Mouse (Mus musculus): ENCODE measurements at regions not wholly inside any gene's neighbourhood (a gene's known extent, or its start where the extent isn't known, plus 50 kb on each side); places are given as distances from the start of the nearest gene placed in this dataset.
"Not testable (repeated sequence)": the region's sequence is repeated elsewhere in the genome, so short reads cannot be mapped to it uniquely, and the experiment has no call there.

DNA sequence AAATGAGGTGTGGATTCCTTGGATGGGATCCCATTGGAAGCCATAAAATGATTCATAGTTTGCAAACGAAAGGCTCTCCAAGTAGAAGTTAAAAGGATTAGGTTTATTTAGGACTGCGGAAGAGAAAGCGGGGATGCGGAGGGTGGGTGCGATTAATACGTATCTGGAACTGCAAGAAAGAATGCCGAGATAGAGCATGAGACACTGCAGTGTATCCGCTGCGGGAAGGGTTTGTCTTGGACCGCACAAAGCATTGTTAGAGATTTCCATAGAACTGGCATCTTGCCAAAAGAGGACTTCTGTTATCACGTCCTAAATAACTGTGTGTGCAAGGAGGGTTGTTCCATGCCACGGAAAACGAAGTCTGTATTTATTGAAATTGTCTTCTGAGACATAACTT lies 341.4 kb upstream of the Hand2 start:
- Histone ChIP-seq H3K9ac (ENCODE audit: low read depth, low read length) (no peak overlapping the region), H3K4me2 (ENCODE audit: low read depth, low read length) (no peak overlapping the region), H3K27ac (ENCODE audit: low read length) (no peak overlapping the region), H3K27me3 (ENCODE audit: control insufficient read depth, insufficient read depth, low read depth, low read length) (no peaks in the 10 kb centered on the region), H3K4me3 (ENCODE audit: low read depth, low read length) (no peak overlapping the region), H3K36me3 (ENCODE audit: control insufficient read depth, insufficient read depth) (no peaks in the 10 kb centered on the region), H3K4me1 (ENCODE audit: control insufficient read depth, low read depth, low read length) (no peaks in the 10 kb centered on the region), H3K9me3 (replicated peaks; ENCODE audit: control insufficient read depth, low read length) (no peaks in the 10 kb centered on the region)
- 77% methylated on average over 13 of the region's 13 CpGs for WGBS (ENCODE audit: insufficient replicate concordance)
- ATAC-seq (ENCODE audit: low read depth) = no peak

DNA sequence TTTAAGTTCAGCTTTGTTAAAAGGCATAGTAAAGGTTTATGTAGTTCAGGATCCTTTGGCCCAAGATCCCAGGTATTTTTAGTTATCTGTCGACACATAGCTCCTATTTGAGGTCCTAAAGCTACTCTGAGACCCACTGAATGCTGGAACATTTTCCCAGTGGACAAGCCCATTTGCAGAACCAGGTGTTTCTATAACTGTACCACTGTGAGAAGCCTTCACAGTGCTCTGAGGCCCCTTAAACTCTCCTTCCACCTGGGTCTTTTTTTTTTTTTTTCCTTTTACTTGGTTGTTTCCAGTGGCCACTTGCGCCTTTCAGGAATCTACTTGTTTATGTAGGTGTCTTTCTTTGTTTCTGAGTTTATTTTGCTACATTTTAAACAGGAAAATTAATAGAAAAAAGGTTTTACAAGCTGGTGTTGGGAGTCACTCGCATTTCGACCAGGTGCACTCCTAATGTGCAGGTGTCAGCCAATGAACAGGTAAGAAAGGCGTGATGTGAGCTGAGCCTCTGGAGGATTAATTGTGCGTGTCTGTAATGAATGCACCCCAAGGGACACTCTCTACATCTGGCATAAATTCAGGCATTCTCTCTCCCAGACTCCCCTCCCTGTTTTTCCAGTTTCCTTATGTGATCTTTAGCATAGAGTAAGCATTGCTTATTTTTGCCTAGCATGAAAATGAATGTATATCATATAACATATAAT lies 310.3 kb upstream of the Hand2 start:
- no peak overlapping the region for H3K27ac ChIP-seq (ENCODE audit: low read length)
- no peak overlapping the region for H3K4me3 ChIP-seq (ENCODE audit: low read depth, low read length)
- no peak for ATAC-seq (ENCODE audit: low read depth)
- H3K9ac ChIP-seq (ENCODE audit: low read depth, low read length) = no peak overlapping the region
- H3K4me1 ChIP-seq (ENCODE audit: control insufficient read depth, low read depth, low read length) = no peaks in the 10 kb centered on the region
- 62% methylated on average over 6 of the region's 6 CpGs for WGBS (ENCODE audit: insufficient replicate concordance)
- no peaks in the 10 kb centered on the region for H3K36me3 ChIP-seq (ENCODE audit: control insufficient read depth, insufficient read depth)
- no peaks in the 10 kb centered on the region for H3K27me3 ChIP-seq (ENCODE audit: control insufficient read depth, insufficient read depth, low read depth, low read length)
- H3K9me3 ChIP-seq (replicated peaks; ENCODE audit: control insufficient read depth, low read length) = no peaks in the 10 kb centered on the region
- no peak overlapping the region for H3K4me2 ChIP-seq (ENCODE audit: low read depth, low read length)

DNA sequence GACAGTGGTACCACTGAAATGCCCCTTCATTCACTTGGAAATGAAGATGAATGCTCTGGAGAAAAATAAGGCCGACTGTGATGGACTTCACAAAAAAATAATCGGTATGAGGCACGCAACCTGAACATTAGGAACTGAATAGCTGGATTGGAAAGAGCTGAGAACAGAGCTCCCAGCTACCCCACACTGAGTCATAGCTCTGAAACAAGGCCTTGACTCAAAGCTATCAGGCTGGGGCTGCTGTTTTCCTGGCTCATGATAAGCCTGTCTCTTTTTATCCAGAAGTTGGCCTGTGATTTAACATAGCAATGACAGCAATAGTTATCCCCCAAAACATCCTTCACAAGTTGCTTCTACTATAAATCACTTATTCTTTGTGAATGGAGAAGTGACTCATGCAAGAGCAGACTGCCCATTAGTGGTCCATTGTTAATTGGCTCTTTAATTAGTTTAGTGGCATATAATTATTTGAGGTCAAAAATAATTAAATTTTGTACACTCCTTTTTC lies 306.9 kb upstream of the Hand2 start:
- H3K4me3 ChIP-seq (ENCODE audit: low read depth, low read length) = no peak overlapping the region
- H3K4me1 ChIP-seq (ENCODE audit: control insufficient read depth, low read depth, low read length) = no peaks in the 10 kb centered on the region
- H3K27me3 ChIP-seq (ENCODE audit: control insufficient read depth, insufficient read depth, low read depth, low read length) = no peaks in the 10 kb centered on the region
- WGBS (ENCODE audit: insufficient replicate concordance) = 49% methylated on average over 3 of the region's 3 CpGs
- H3K4me2 ChIP-seq (ENCODE audit: low read depth, low read length) = no peak overlapping the region
- H3K9ac ChIP-seq (ENCODE audit: low read depth, low read length) = no peak overlapping the region
- no peak for ATAC-seq (ENCODE audit: low read depth)
- no peaks in the 10 kb centered on the region for H3K36me3 ChIP-seq (ENCODE audit: control insufficient read depth, insufficient read depth)
- no peaks in the 10 kb centered on the region for H3K9me3 ChIP-seq (replicated peaks; ENCODE audit: control insufficient read depth, low read length)
- no peak overlapping the region for H3K27ac ChIP-seq (ENCODE audit: low read length)

DNA sequence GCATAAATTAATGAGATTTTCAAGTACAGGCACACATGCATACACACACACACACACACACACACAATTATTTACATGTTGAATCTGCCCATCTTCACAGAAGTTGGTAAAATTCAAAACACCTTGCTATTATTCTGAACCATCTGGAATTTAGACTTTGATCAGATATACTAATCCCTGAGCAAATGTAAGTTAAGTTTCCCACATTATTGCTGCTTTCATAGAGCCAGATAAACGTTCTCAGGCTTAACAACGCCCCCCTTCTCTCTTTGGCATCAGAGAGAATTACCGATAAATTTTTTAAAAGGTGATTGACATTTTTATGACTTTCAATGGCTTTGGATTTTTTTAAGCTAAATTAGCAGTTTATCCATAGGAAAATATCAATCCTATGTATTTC lies 304.5 kb upstream of the Hand2 start:
- Histone ChIP-seq H3K9me3 (replicated peaks; ENCODE audit: control insufficient read depth, low read length) (no peaks in the 10 kb centered on the region), H3K4me3 (ENCODE audit: low read depth, low read length) (no peak overlapping the region), H3K4me1 (ENCODE audit: control insufficient read depth, low read depth, low read length) (no peaks in the 10 kb centered on the region), H3K9ac (ENCODE audit: low read depth, low read length) (no peak overlapping the region), H3K36me3 (ENCODE audit: control insufficient read depth, insufficient read depth) (no peaks in the 10 kb centered on the region), H3K27ac (ENCODE audit: low read length) (no peak overlapping the region), H3K4me2 (ENCODE audit: low read depth, low read length) (no peak overlapping the region), H3K27me3 (ENCODE audit: control insufficient read depth, insufficient read depth, low read depth, low read length) (no peaks in the 10 kb centered on the region)
- 57% methylated on average over 3 of the region's 3 CpGs for WGBS (ENCODE audit: insufficient replicate concordance)
- ATAC-seq (ENCODE audit: low read depth) = no peak

DNA sequence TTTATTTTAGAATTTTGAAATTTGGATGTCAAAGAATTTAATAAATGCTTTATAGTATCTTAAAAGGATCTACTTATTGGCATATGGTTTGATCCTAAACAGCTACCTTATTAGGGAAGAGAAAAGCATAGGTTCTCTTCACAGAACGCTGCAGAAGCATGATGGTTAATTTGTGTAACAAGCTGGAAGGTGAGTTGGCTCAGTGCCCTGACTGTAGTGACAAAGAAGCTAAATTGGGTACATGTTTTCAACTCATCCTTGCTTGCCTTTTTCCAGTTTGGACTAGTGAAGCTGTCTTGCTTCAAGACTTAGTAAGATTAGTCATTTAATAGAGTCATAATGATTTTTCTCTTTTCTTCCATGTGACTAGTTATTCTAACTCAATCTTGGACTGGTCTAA lies 292.7 kb upstream of the Hand2 start:
- not testable (repeated sequence) for H3K9me3 ChIP-seq (replicated peaks; ENCODE audit: control insufficient read depth, low read length); H3K27me3 ChIP-seq (ENCODE audit: control insufficient read depth, insufficient read depth, low read depth, low read length); H3K4me3 ChIP-seq (ENCODE audit: low read depth, low read length); H3K4me1 ChIP-seq (ENCODE audit: control insufficient read depth, low read depth, low read length); H3K9ac ChIP-seq (ENCODE audit: low read depth, low read length); H3K4me2 ChIP-seq (ENCODE audit: low read depth, low read length); ATAC-seq (ENCODE audit: low read depth); H3K36me3 ChIP-seq (ENCODE audit: control insufficient read depth, insufficient read depth); H3K27ac ChIP-seq (ENCODE audit: low read length)
- 67% methylated on average over 1 of the region's 1 CpGs for WGBS (ENCODE audit: insufficient replicate concordance)

DNA sequence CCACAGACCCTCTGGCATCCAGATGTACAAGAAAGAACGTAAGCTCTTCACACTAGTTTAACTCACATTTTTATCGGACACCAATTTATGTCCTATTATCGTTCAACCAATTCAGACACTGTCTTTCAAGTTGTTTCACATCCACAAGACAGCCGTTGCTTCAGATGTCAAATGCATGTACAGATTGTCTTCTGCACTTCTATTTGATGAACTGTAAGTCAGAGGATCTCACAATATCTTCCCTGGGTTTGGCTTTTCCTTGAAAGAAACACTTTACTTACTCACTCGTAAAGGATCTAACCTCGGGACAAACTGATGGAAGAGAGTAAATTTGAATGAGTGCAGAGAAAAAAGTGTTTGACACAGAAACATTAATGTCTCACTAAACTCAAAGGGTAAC lies 272.3 kb upstream of the Hand2 start:
- H3K27ac ChIP-seq (ENCODE audit: low read length) = no peak overlapping the region
- no peaks in the 10 kb centered on the region for H3K36me3 ChIP-seq (ENCODE audit: control insufficient read depth, insufficient read depth)
- no peak overlapping the region for H3K4me2 ChIP-seq (ENCODE audit: low read depth, low read length)
- H3K9ac ChIP-seq (ENCODE audit: low read depth, low read length) = no peak overlapping the region
- no peaks in the 10 kb centered on the region for H3K9me3 ChIP-seq (replicated peaks; ENCODE audit: control insufficient read depth, low read length)
- no peaks in the 10 kb centered on the region for H3K4me1 ChIP-seq (ENCODE audit: control insufficient read depth, low read depth, low read length)
- no peak for ATAC-seq (ENCODE audit: low read depth)
- WGBS (ENCODE audit: insufficient replicate concordance) = 68% methylated on average over 6 of the region's 6 CpGs
- no peak overlapping the region for H3K4me3 ChIP-seq (ENCODE audit: low read depth, low read length)
- no peaks in the 10 kb centered on the region for H3K27me3 ChIP-seq (ENCODE audit: control insufficient read depth, insufficient read depth, low read depth, low read length)

DNA sequence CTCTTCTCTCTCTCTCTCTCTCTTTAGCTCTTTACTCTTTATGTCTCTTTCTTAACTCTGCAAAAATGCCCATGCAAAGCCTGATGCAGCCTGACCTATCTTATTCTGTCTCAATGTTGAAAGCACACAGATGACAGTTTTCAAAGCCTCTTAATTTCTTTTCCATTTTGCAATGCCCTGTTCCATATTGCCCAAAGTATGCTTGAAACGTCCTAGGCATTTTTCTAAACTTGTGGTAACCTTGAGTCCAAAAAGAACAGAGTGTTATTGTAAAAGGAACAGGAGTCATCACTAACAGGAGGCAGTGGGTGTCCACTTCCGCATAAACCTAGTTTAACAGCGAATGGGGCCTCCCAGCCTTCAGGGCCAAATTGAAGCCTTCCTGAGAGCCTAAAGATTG lies 271.9 kb upstream of the Hand2 start:
- Histone ChIP-seq H3K4me3 (ENCODE audit: low read depth, low read length) (no peak overlapping the region), H3K4me1 (ENCODE audit: control insufficient read depth, low read depth, low read length) (no peaks in the 10 kb centered on the region), H3K27ac (ENCODE audit: low read length) (no peak overlapping the region), H3K36me3 (ENCODE audit: control insufficient read depth, insufficient read depth) (no peaks in the 10 kb centered on the region), H3K27me3 (ENCODE audit: control insufficient read depth, insufficient read depth, low read depth, low read length) (no peaks in the 10 kb centered on the region), H3K9me3 (replicated peaks; ENCODE audit: control insufficient read depth, low read length) (no peaks in the 10 kb centered on the region), H3K9ac (ENCODE audit: low read depth, low read length) (no peak overlapping the region), H3K4me2 (ENCODE audit: low read depth, low read length) (no peak overlapping the region)
- ATAC-seq (ENCODE audit: low read depth) = no peak
- WGBS (ENCODE audit: insufficient replicate concordance) = 55% methylated on average over 3 of the region's 3 CpGs

DNA sequence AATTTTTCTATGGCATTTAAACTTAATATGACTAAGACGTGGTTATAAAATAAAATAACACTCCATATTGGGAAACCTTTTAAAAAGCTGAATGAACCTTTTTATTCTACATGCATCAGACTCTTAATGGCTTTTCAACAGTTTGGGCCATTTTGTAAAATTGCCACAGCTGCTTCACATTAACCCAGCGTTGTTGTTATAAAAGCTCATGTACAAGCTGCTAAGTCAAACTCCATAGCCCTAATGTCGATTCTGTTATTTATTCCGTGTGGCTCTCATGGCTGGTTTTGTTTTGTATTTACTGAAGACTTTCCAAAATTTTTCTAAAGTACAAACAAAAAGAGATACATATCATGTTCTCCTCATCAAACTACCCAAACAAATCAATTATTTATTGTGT lies 268.1 kb upstream of the Hand2 start:
- WGBS (ENCODE audit: insufficient replicate concordance) = 67% methylated on average over 4 of the region's 4 CpGs
- no peak overlapping the region for H3K4me3 ChIP-seq (ENCODE audit: low read depth, low read length)
- ATAC-seq (ENCODE audit: low read depth) = no peak
- no peaks in the 10 kb centered on the region for H3K36me3 ChIP-seq (ENCODE audit: control insufficient read depth, insufficient read depth)
- H3K4me1 ChIP-seq (ENCODE audit: control insufficient read depth, low read depth, low read length) = no peaks in the 10 kb centered on the region
- H3K9ac ChIP-seq (ENCODE audit: low read depth, low read length) = no peak overlapping the region
- no peaks in the 10 kb centered on the region for H3K9me3 ChIP-seq (replicated peaks; ENCODE audit: control insufficient read depth, low read length)
- no peak overlapping the region for H3K27ac ChIP-seq (ENCODE audit: low read length)
- no peak overlapping the region for H3K4me2 ChIP-seq (ENCODE audit: low read depth, low read length)
- no peaks in the 10 kb centered on the region for H3K27me3 ChIP-seq (ENCODE audit: control insufficient read depth, insufficient read depth, low read depth, low read length)

DNA sequence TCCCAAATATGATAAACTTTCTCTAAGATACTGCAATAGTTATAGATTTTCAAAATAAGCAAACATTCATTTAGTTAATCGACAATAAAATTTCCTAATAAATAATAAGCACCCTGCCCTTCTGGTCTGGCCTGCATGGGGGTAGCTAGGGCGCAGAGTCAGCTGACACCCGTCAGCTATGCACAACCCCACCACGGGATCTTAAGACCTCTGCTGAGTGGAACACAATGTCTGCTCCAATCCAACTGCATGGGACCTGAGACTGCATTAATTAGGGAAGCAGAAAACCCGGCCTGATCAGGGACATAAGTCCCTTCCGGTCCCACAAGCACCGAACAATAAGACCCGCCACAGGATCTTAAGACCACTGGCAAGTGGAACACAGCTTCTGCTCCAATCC lies 243.8 kb upstream of the Hand2 start:
- Histone ChIP-seq H3K36me3 (ENCODE audit: control insufficient read depth, insufficient read depth) (no peaks in the 10 kb centered on the region), H3K4me3 (ENCODE audit: low read depth, low read length) (no peak overlapping the region), H3K9ac (ENCODE audit: low read depth, low read length) (no peak overlapping the region), H3K9me3 (replicated peaks; ENCODE audit: control insufficient read depth, low read length) (no peaks in the 10 kb centered on the region), H3K27me3 (ENCODE audit: control insufficient read depth, insufficient read depth, low read depth, low read length) (no peaks in the 10 kb centered on the region), H3K4me1 (ENCODE audit: control insufficient read depth, low read depth, low read length) (no peaks in the 10 kb centered on the region), H3K27ac (ENCODE audit: low read length) (no peak overlapping the region), H3K4me2 (ENCODE audit: low read depth, low read length) (no peak overlapping the region)
- WGBS (ENCODE audit: insufficient replicate concordance) = 68% methylated on average over 8 of the region's 8 CpGs
- no peak for ATAC-seq (ENCODE audit: low read depth)

All from liver, embryonic 16.5 days (tissue).